9 mouse cellular contexts compared by ENCODE assay signal in the genomic region with DNA sequence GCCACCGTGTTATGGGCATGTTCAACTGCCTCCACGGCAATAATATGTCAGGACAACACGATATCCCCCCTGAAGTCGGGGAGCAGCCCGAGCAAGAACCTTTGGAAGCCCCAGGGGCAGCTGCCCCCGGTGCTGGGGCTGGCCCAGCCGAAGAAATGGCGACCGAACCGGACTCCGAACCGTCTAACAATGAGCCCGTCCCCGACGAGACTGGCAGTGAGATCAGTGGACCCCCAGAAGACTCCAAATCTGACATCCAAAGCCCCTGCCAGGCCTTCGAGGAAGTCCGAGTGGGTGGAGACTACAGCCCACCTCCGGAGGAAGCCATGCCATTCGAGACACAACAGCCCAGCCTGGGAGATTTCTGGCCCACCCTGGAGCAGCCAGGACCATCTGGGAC. TPM values are rescaled to one million over a fixed set of nuclear protein-coding genes. Genes with fewer than 3 reads are reported as not detected.
A peak's percentile ranks its signal among the peaks of the same experiment; 100 is the strongest.
DNase-seq lines count a peak whose midpoint lies in the region; ATAC-seq lines count a peak whose summit lies in the region.
"Had no signal": no experiment of that assay in that cellular context is flagged by ENCODE, and none has a peak within 500 bp of the region (broad histone marks: within the 10 kb centered on the region; RNA-seq: fewer than 3 reads in every experiment).

No protein-coding gene starts in this region.

- peaks cover 13% of the 10 kb centered on the region for H3K4me1 ChIP-seq in heart, embryonic 12.5 days (replicated peaks)
- peaks cover 25% of the 10 kb centered on the region for H3K4me1 ChIP-seq in midbrain, embryonic 12.5 days
- H3K4me1 ChIP-seq in midbrain, embryonic 16.5 days (ENCODE audit: control insufficient read depth, insufficient read depth, low read length): peaks cover 18% of the 10 kb centered on the region
- H3K4me1 ChIP-seq in limb, embryonic 10.5 days: peaks cover 34% of the 10 kb centered on the region
- H3K4me1 ChIP-seq in stomach, embryonic 16.5 days (ENCODE audit: control insufficient read depth, insufficient read depth, low read length): peaks cover 17% of the 10 kb centered on the region

- 63% methylated on average over 19 of the region's 19 CpGs for WGBS in heart, embryonic 12.5 days
- 70% methylated on average over 19 of the region's 19 CpGs for WGBS in midbrain, embryonic 12.5 days
- WGBS in midbrain, embryonic 16.5 days: 60% methylated on average over 19 of the region's 19 CpGs
- 63% methylated on average over 19 of the region's 19 CpGs for WGBS in limb, embryonic 10.5 days
- WGBS in stomach, embryonic 16.5 days: 61% methylated on average over 19 of the region's 19 CpGs

- H3K27me3 ChIP-seq in heart, embryonic 12.5 days (replicated peaks): peaks cover 13% of the 10 kb centered on the region
- H3K27me3 ChIP-seq in midbrain, embryonic 12.5 days: peaks cover 43% of the 10 kb centered on the region
- H3K27me3 ChIP-seq in midbrain, embryonic 16.5 days (ENCODE audit: control insufficient read depth, insufficient read depth, low read depth, low read length): peaks cover 13% of the 10 kb centered on the region
- H3K27me3 ChIP-seq in limb, embryonic 10.5 days (ENCODE audit: low read depth, poor library complexity, severe bottlenecking): peaks cover 42% of the 10 kb centered on the region
- peaks cover 19% of the 10 kb centered on the region for H3K27me3 ChIP-seq in stomach, embryonic 16.5 days (ENCODE audit: control insufficient read depth, insufficient read depth, low read length)

- intact Hi-C loops in heart, postnatal 25 days (cut with DNase I): no loop called here

- no peak overlapping the region for H3K4me2 ChIP-seq in heart, embryonic 12.5 days
- no peak overlapping the region for H3K4me2 ChIP-seq in midbrain, embryonic 12.5 days (replicated peaks)
- H3K4me2 ChIP-seq in midbrain, embryonic 16.5 days (ENCODE audit: low read length): no peak overlapping the region
- no peak overlapping the region for H3K4me2 ChIP-seq in stomach, embryonic 16.5 days (ENCODE audit: low read depth, low read length)

- H3K36me3 ChIP-seq in heart, embryonic 12.5 days: peaks cover under 1% of the 10 kb centered on the region; the same call in 1 of the 2 replicates
- H3K36me3 ChIP-seq in midbrain, embryonic 12.5 days: no peaks in the 10 kb centered on the region
- no peaks in the 10 kb centered on the region for H3K36me3 ChIP-seq in midbrain, embryonic 16.5 days (ENCODE audit: control insufficient read depth, insufficient read depth, low read length)
- H3K36me3 ChIP-seq in limb, embryonic 10.5 days: peaks cover 24% of the 10 kb centered on the region
- peaks cover 19% of the 10 kb centered on the region for H3K36me3 ChIP-seq in stomach, embryonic 16.5 days (ENCODE audit: control insufficient read depth, insufficient read depth, low read length)

- ATAC-seq in heart, embryonic 12.5 days (ENCODE audit: insufficient number of reproducible peaks, low FRiP score): no peak
- no peak for ATAC-seq in midbrain, embryonic 12.5 days (ENCODE audit: low FRiP score, low read depth)
- no peak for ATAC-seq in midbrain, embryonic 16.5 days
- ATAC-seq in stomach, embryonic 16.5 days (ENCODE audit: insufficient read depth, low FRiP score): no peak

- H3K9ac ChIP-seq in heart, embryonic 12.5 days: no peak overlapping the region
- H3K9ac ChIP-seq in midbrain, embryonic 12.5 days (replicated peaks): no peak overlapping the region
- H3K9ac ChIP-seq in midbrain, embryonic 16.5 days (ENCODE audit: low read depth, low read length): no peak overlapping the region
- H3K9ac ChIP-seq in stomach, embryonic 16.5 days (ENCODE audit: low read length): no peak overlapping the region

- no peak for DNase-seq in heart, postnatal 25 days (ENCODE audit: low spot score)
- DNase-seq in limb, embryonic 10.5 days (ENCODE audit: low spot score): no peak
- DNase-seq in cerebellum, adult 11 months: no peak
- DNase-seq in ovary, postnatal 36 days (ENCODE audit: low spot score): no peak
- DNase-seq: kidney, adult 18-20 months had no signal

- peaks cover 65% of the 10 kb centered on the region for H3K9me3 ChIP-seq in heart, embryonic 12.5 days (replicated peaks)
- H3K9me3 ChIP-seq in midbrain, embryonic 12.5 days: peaks cover 48% of the 10 kb centered on the region
- peaks cover 36% of the 10 kb centered on the region for H3K9me3 ChIP-seq in midbrain, embryonic 16.5 days (replicated peaks; ENCODE audit: control insufficient read depth, low read length, poor library complexity, severe bottlenecking)
- H3K9me3 ChIP-seq in limb, embryonic 10.5 days (replicated peaks): peaks cover 40% of the 10 kb centered on the region
- H3K9me3 ChIP-seq in stomach, embryonic 16.5 days (replicated peaks; ENCODE audit: control insufficient read depth, low read length): peaks cover 57% of the 10 kb centered on the region

- no peak overlapping the region for H3K27ac ChIP-seq in heart, embryonic 12.5 days (ENCODE audit: poor library complexity, severe bottlenecking)
- H3K27ac ChIP-seq in midbrain, embryonic 12.5 days (replicated peaks): no peak overlapping the region
- no peak overlapping the region for H3K27ac ChIP-seq in midbrain, embryonic 16.5 days (ENCODE audit: low read length)
- H3K27ac ChIP-seq in limb, embryonic 10.5 days: no peak overlapping the region
- H3K27ac ChIP-seq in stomach, embryonic 16.5 days (ENCODE audit: low read length): no peak overlapping the region

- H3K4me3 ChIP-seq in heart, embryonic 12.5 days: peak overlapping the region; percentile 42; the same call in 1 of the 2 replicates
- H3K4me3 ChIP-seq in midbrain, embryonic 12.5 days: peak overlapping the region; percentile 34; the same call in 1 of the 2 replicates
- H3K4me3 ChIP-seq in midbrain, embryonic 16.5 days (ENCODE audit: low read depth, low read length): no peak overlapping the region
- H3K4me3 ChIP-seq in limb, embryonic 10.5 days: 0 out of 2 replicates have a peak overlapping the region, but pooled peaks have one; percentile 52
- peak overlapping the region; percentile 38; the same call in 1 of the 2 replicates for H3K4me3 ChIP-seq in stomach, embryonic 16.5 days (replicated peaks; ENCODE audit: low read length)

RNA-seq across cellular contexts. Expression of gene Gnas, which starts 13.7 kb away (rescaled TPM):
- polyA plus RNA-seq in heart, embryonic 12.5 days (2016; fragmentation: Nextera tagmentation; extraction: Ambion mirVana): 1,446 and 1,448 TPM in 2 replicates
- 1,000 to 10,000 TPM; 1,170 to 1,213 TPM for total RNA-seq in heart, postnatal 25 days (2021)
- polyA plus RNA-seq in midbrain, embryonic 12.5 days (2016; fragmentation: Nextera tagmentation; extraction: Ambion mirVana): 1,415 and 1,424 TPM in 2 replicates
- 1,445 and 1,454 TPM in 2 replicates for polyA plus RNA-seq in midbrain, embryonic 16.5 days (2015; fragmentation: Nextera tagmentation; extraction: Ambion mirVana)
- polyA plus RNA-seq in limb, embryonic 10.5 days (2016; fragmentation: Nextera tagmentation; extraction: Ambion mirVana): 1,045 and 1,269 TPM in 2 replicates
- polyA plus RNA-seq in stomach, embryonic 16.5 days (2015; fragmentation: Nextera tagmentation; extraction: Ambion mirVana): 581 and 721 TPM in 2 replicates

RNA-seq across cellular contexts. Expression of gene Gm20721, which starts 48.7 kb away (rescaled TPM):
- 8.9 and 9.8 TPM in 2 replicates for polyA plus RNA-seq in heart, embryonic 12.5 days (2016; fragmentation: Nextera tagmentation; extraction: Ambion mirVana)
- total RNA-seq in heart, postnatal 25 days (2021): 1 to 10 TPM; 1.6 to 2.2 TPM
- 7.4 and 8.8 TPM in 2 replicates for polyA plus RNA-seq in midbrain, embryonic 12.5 days (2016; fragmentation: Nextera tagmentation; extraction: Ambion mirVana)
- 11.1 and 15.0 TPM in 2 replicates for polyA plus RNA-seq in midbrain, embryonic 16.5 days (2015; fragmentation: Nextera tagmentation; extraction: Ambion mirVana)
- 14.9 and 15.2 TPM in 2 replicates for polyA plus RNA-seq in limb, embryonic 10.5 days (2016; fragmentation: Nextera tagmentation; extraction: Ambion mirVana)
- 34.1 and 63.1 TPM in 2 replicates for polyA plus RNA-seq in stomach, embryonic 16.5 days (2015; fragmentation: Nextera tagmentation; extraction: Ambion mirVana)
